Mouse (Mus musculus): ENCODE results near the gene Nedd8. TPM values are rescaled to one million over a fixed set of nuclear protein-coding genes. Genes with fewer than 3 reads are reported as not detected.

Nedd8 gene
- polyA plus RNA-seq, 1 experiment from 2014 or later, result 231 TPM

DNA sequence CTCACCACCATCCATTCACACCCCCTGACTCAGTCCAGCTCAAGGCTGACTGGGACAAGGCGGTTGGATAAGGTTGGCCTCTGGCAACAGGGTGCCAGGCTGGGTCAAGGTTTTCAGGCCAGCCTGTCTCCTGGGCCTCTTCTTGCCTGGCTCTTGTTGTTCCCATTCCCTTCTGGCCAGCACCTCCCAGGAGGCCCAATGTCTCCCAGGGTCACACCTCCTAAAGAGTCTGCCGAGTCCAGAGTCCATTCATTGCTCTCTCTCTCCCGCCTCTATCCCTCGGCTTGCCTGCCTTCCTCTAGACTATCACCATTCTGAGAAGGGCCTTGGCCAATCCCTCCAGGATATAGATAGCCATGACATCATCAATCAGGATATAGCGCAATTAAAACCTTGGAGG lies 13.9 kb downstream of the Nedd8 start:
- no peak overlapping the region for H3K27ac ChIP-seq (ENCODE audit: low read depth)

DNA sequence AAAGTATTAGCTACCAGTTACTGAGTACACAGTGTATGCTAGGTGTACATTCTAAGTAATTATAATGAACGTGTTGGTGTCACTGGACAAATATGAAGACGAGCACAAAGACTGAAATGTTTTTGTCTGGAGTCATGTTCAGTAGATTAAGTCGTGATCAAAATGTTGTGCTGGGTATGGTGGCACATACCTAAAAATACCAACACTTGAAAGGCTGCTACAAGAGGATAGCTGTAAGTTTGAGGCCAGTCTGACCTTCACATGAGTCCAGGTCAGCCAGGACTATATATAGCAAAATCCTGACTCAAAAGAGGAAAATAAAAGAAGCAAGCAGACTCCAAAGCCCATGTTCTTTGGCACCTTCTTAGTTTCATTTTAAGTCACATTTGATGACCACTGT lies 15.0 kb downstream of the Nedd8 start:
- TF ChIP-seq CTCF (IDR thresholded peaks at IDR 0.05; ENCODE audit: low read depth), result no peak
- no peak for TF ChIP-seq EP300 (IDR thresholded peaks at IDR 0.05; ENCODE audit: low read depth)
- 80% methylated on average over 3 of the region's 3 CpGs for WGBS (ENCODE audit: insufficient replicate concordance)

More for the DNA sequence above, 13.9 kb downstream of the Nedd8 start:
- Histone ChIP-seq H3K36me3 (replicated peaks; ENCODE audit: insufficient read depth, low read length) (peaks cover 14% of the 10 kb centered on the region), H3K4me3 (ENCODE audit: low read depth, low read length) (no peak overlapping the region), H3K4me1 (ENCODE audit: insufficient read depth) (0 out of 2 replicates have a peak, but pooled peaks cover 5% of the 10 kb centered on the region), H3K4me2 (ENCODE audit: low read depth, low read length) (no peak overlapping the region), H3K9ac (replicated peaks) (no peak overlapping the region), H3K27me3 (ENCODE audit: insufficient read depth, low read length) (no peaks in the 10 kb centered on the region), H3K9me3 (ENCODE audit: low read length) (no peaks in the 10 kb centered on the region)
- no peak for ATAC-seq
- 92% methylated on average over 5 of the region's 5 CpGs for WGBS (ENCODE audit: insufficient replicate concordance)
- no peak for DNase-seq
- TF ChIP-seq EP300 (IDR thresholded peaks at IDR 0.05; ENCODE audit: low read depth) (no peak), CTCF (IDR thresholded peaks at IDR 0.05; ENCODE audit: low read depth) (no peak)

DNA sequence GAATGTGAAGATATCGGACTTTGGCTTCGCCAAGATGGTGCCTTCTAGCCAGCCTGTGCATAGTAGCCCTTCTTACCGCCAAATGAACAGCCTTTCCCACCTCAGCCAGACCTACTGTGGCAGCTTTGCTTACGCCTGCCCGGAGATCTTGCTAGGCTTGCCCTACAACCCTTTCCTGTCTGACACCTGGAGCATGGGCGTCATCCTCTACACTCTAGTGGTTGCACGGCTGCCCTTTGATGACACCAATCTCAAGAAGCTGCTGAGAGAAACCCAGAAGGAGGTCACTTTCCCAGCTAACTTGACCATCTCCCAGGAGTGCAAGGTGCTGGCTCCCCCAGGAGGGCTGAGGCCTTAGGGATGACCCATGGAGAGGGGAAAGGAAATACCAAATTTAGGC lies 20.4 kb downstream of the Nedd8 start:
- Histone ChIP-seq H3K27me3 (ENCODE audit: insufficient read depth, low read length) (no peaks in the 10 kb centered on the region), H3K36me3 (replicated peaks; ENCODE audit: insufficient read depth, low read length) (0 out of 2 replicates have a peak, but pooled peaks cover under 1% of the 10 kb centered on the region), H3K9me3 (ENCODE audit: low read length) (no peaks in the 10 kb centered on the region), H3K4me2 (ENCODE audit: low read depth, low read length) (no peak overlapping the region), H3K4me1 (ENCODE audit: insufficient read depth) (no peaks in the 10 kb centered on the region), H3K4me3 (ENCODE audit: low read depth, low read length) (no peak overlapping the region), H3K27ac (ENCODE audit: low read depth) (no peak overlapping the region), H3K9ac (replicated peaks) (no peak overlapping the region)
- TF ChIP-seq EP300 (IDR thresholded peaks at IDR 0.05; ENCODE audit: low read depth) (no peak), CTCF (IDR thresholded peaks at IDR 0.05; ENCODE audit: low read depth) (no peak)
- DNase-seq (no peak), ATAC-seq (no peak)
- 80% methylated on average over 7 of the region's 7 CpGs for WGBS (ENCODE audit: insufficient replicate concordance)

More for the DNA sequence above, 15.0 kb downstream of the Nedd8 start:
- no peak overlapping the region for H3K4me2 ChIP-seq (ENCODE audit: low read depth, low read length)
- no peak overlapping the region for H3K9ac ChIP-seq (replicated peaks)
- H3K9me3 ChIP-seq (ENCODE audit: low read length), result no peaks in the 10 kb centered on the region
- H3K27ac ChIP-seq (ENCODE audit: low read depth), result no peak overlapping the region
- H3K4me1 ChIP-seq (ENCODE audit: insufficient read depth), result 0 out of 2 replicates have a peak, but pooled peaks cover 5% of the 10 kb centered on the region
- no peaks in the 10 kb centered on the region for H3K27me3 ChIP-seq (ENCODE audit: insufficient read depth, low read length)
- no peak overlapping the region for H3K4me3 ChIP-seq (ENCODE audit: low read depth, low read length)
- DNase-seq, result no peak
- no peak for ATAC-seq
- H3K36me3 ChIP-seq (replicated peaks; ENCODE audit: insufficient read depth, low read length), result 0 out of 2 replicates have a peak, but pooled peaks cover 7% of the 10 kb centered on the region

DNA sequence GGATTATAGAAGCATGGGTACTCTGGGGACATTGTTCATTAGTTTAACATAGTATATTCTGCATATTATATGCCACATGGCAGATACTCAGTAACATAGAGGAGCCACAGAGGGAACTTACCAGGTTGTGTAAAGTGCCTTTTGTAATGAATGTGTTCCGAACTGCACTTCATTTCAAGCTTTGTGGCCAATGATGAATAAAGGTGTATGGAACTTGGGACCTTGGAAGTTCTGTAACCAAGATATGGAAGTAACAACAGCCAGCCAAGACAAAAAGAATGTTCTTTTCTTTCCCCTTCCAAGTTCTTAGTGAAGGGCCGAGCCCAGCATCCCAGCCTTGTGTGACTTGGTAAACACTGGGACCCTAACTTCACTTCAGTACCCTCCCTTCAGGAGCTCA lies 22.0 kb downstream of the Nedd8 start, which contains the start of gene Tssk4:
Gene Tssk4 (plus strand): TSS at position 301 of the 400 bp plus-strand sequence.
- no peak for TF ChIP-seq EP300 (IDR thresholded peaks at IDR 0.05; ENCODE audit: low read depth)
- no peak for TF ChIP-seq CTCF (IDR thresholded peaks at IDR 0.05; ENCODE audit: low read depth)

DNA sequence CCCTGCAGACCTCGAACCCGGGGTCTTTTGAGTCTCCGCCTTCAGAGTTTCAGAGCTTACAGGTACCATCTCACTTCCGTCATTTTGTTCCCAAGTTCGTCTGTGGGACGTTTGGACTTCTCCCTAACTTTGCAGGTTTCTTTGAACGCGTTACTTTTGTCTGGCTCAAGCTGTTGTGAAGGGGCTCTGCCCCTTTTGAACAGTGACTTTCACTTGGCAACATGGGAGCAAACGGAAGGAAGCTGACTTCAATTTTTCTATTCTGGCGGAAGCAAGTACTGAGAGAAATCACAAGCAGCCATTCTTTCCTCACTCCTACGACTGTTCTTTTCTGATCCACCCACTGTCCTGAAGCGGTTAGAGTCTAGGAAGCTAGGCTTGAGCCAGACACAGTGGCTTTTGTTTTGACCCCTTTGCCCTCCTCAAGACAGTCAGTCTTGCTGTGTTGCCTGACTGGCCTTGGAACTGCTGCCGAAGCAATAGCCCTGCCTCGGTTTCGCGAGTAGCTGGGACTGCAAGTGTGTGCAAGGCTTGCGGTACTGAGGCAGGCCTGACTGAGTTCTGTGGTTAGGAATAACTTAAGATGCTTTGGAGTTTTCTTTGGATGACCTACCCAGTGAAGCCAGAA lies 27.5 kb downstream of the Nedd8 start:
- H3K9ac ChIP-seq (replicated peaks), result peak overlapping the region; percentile 85
- 15% methylated on average over 17 of the region's 17 CpGs for WGBS (ENCODE audit: insufficient replicate concordance)
- peak overlapping the region; percentile 94 for H3K27ac ChIP-seq (ENCODE audit: low read depth)
- H3K27me3 ChIP-seq (ENCODE audit: insufficient read depth, low read length), result no peaks in the 10 kb centered on the region
- H3K4me1 ChIP-seq (ENCODE audit: insufficient read depth), result peaks cover 19% of the 10 kb centered on the region
- peaks cover 23% of the 10 kb centered on the region for H3K36me3 ChIP-seq (replicated peaks; ENCODE audit: insufficient read depth, low read length)
- H3K4me2 ChIP-seq (ENCODE audit: low read depth, low read length), result peak overlapping the region; percentile 92
- no peak for DNase-seq
- no peaks in the 10 kb centered on the region for H3K9me3 ChIP-seq (ENCODE audit: low read length)
- H3K4me3 ChIP-seq (ENCODE audit: low read depth, low read length), result peak overlapping the region; percentile 77
- no peak for TF ChIP-seq EP300 (IDR thresholded peaks at IDR 0.05; ENCODE audit: low read depth)
- TF ChIP-seq CTCF (IDR thresholded peaks at IDR 0.05; ENCODE audit: low read depth), result no peak
- ATAC-seq, result no peak

More for the DNA sequence above, 22.0 kb downstream of the Nedd8 start, which contains the start of gene Tssk4:
- Histone ChIP-seq H3K4me3 (ENCODE audit: low read depth, low read length) (no peak within 1 kb of the TSS), H3K4me1 (ENCODE audit: insufficient read depth) (peaks cover 5% of the 10 kb centered on the region), H3K36me3 (replicated peaks; ENCODE audit: insufficient read depth, low read length) (0 out of 2 replicates have a peak, but pooled peaks cover 4% of the 10 kb centered on the region), H3K9me3 (ENCODE audit: low read length) (no peaks in the 10 kb centered on the region), H3K27me3 (ENCODE audit: insufficient read depth, low read length) (no peaks in the 10 kb centered on the region), H3K9ac (replicated peaks) (no peak within 1 kb of the TSS), H3K27ac (ENCODE audit: low read depth) (no peak within 1 kb of the TSS), H3K4me2 (ENCODE audit: low read depth, low read length) (no peak within 1 kb of the TSS)
- DNase-seq (no peak), ATAC-seq (no peak)
- WGBS (ENCODE audit: insufficient replicate concordance), result 85% methylated on average over 2 of the region's 2 CpGs

DNA sequence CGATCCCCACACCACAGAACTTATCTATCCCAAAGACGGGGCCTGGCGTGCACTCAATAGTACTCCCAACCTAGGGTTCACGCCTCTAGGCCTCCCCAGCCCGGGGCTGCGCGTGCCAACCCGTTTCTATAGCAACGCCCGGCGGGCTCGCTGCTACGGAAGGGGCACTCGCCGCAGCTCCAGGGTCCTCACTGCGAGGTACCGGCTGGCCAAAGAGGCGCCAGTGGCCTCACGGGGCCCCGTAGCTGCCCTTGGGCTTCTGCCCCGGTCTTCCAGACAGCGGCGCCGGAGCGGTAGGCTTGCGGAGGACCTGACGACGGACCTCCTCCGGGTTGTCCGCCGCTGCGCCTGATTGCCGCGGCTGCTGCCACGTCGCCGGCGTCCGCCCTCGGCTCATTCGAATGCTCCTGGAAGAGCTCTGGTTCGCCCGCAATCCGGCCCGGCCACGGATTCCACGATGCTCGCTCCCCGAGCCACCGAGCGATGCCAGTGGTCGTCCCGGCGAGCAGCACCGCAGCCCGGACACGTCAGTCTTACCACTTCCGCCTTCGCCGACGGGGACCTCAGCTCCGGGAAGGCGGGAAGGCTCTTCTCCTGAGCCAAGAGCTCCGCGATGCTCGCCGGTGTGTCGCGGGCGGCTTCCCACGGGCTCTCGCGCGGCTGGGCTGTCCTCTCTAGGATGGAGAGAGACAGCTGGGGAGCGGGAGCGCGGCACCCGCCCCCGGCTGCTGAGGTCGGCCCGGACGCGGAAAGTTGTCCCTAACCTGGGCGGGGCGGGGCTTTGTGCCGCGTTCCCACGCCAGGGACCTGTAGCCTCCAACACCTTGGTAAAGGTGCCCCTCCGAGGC lies 28.6 kb downstream of the Nedd8 start, which contains the start of gene Tm9sf1:
Gene Tm9sf1 (minus strand): TSS at position 747 of the 848 bp plus-strand sequence.
- Histone ChIP-seq H3K36me3 (replicated peaks; ENCODE audit: insufficient read depth, low read length) (peaks cover 33% of the 10 kb centered on the region), H3K27me3 (ENCODE audit: insufficient read depth, low read length) (no peaks in the 10 kb centered on the region), H3K4me1 (ENCODE audit: insufficient read depth) (peaks cover 19% of the 10 kb centered on the region), H3K4me3 (ENCODE audit: low read depth, low read length) (peak within 1 kb of the TSS; percentile 77), H3K9me3 (ENCODE audit: low read length) (no peaks in the 10 kb centered on the region), H3K27ac (ENCODE audit: low read depth) (peak within 1 kb of the TSS; percentile 94), H3K4me2 (ENCODE audit: low read depth, low read length) (peak within 1 kb of the TSS; percentile 92), H3K9ac (replicated peaks) (peak within 1 kb of the TSS; percentile 85)
- peak; percentile 89 for DNase-seq
- under 1% methylated on average over 84 of the region's 89 CpGs for WGBS (ENCODE audit: insufficient replicate concordance)
- 0 out of 2 replicates have a peak, but pooled peaks have one; percentile 13 for TF ChIP-seq CTCF (IDR thresholded peaks at IDR 0.05; ENCODE audit: low read depth)
- TF ChIP-seq EP300 (IDR thresholded peaks at IDR 0.05; ENCODE audit: low read depth), result peak; percentile 39; the same call in 1 of the 2 replicates
- ATAC-seq, result peak; percentile 92

All from liver, postnatal 0 days (tissue).